Mouse (Mus musculus): ENCODE data around the gene Prlr.

GRCm38 (mm10) chr15:10242250-10242649 is 65.2 kb downstream of the Prlr start:
- TF ChIP-seq POLR2A (IDR thresholded peaks at IDR 0.05; ENCODE audit: insufficient read depth, low read depth, low read length) (no peak), CTCF (IDR thresholded peaks at IDR 0.05; ENCODE audit: insufficient read depth, low read depth, low read length) (no peak)

Measured in olfactory bulb, adult 2 months (tissue).